Mouse (Mus musculus): Measurements from ENCODE around the gene Celsr1.
A peak's percentile ranks its signal among the peaks of the same experiment; 100 is the strongest.

Celsr1 gene

DNA sequence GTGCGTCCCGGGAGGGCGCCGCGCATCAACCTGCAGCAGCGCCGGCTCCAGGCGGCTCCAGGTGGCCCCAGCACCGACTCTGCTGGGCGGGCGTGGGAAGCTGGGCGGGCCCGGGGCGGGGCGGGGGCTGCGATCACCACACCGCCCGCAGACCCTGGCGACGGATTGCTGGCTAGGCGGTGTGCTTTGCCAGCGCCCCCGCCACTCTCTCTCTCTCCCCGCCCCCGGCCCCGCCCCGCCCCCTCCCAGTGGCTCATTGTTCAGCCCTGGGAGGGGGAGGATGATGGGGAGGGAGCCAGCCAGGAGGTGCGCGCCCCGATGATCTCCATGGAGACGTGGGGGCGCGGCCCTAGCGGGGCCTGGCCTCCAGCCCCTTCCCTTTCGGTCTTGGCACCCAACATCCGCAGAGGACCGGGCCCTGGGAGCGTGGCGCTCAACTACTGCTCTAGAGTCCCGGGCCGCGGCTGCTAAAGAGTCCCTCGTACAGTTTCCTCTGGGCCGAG is 495 bp upstream of the Celsr1 start:
- DNase-seq, result peak; percentile 57 to 75

DNA sequence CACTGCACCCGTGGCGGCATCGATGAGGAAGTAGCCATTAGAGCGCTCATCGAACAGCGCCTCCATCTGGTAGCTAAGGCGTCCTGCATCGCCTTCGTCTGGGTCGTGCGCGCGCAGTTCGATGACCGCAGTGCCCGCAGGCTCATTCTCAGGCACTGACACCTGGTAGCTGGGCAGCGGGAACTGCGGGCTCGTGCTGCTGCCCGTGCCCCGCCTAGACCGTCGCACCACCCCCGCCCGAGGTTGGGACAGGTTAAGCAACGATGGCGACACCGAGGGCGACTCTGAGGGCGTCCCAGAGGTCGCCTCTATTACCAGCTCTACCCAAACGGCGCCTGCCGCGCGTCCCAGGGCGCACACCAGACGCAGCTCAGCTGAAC is 776 bp downstream of the Celsr1 start:
- DNase-seq, result peak; percentile 78 to 85

DNA sequence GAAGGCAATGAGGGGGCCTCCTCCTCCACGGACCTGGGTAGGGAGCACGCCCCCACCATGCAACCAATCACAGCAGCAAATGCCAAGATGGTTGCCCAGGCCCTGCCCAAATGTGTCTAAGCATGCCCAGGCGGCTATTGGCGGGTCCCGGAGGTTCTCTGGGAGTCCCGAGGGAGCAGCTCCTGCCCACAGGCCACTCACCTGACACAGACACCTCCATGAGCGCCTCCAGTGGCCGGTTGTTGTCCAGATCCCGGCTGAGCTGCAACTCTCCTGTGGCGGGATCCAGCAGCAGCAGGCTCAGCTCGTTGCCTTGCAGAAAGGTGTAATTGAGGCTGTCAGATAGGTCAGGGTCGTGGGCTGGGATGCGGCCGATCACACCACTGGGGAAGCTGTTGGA is 3.6 kb downstream of the Celsr1 start:
- DNase-seq, result no peak

DNA sequence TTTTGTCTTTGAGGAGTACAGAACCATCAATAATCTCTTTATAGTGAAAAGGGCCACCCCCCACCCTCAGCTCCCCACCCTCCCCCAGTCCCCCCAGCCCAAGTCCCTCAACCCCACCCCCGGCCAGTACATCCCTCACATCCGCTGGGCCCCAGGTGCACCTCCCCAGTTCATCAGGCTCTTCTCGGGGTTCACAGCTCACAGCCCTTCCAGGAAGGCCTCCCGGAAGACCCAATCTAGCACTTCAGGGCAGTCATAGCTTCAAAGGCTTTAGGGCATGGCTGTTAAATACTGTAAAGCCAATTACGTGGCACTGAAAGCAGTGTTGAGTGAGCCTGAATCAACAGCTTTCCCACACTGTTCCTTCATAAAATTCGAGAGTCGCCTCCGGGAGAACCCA is 5.7 kb downstream of the Celsr1 start:
- no peak for DNase-seq

DNA sequence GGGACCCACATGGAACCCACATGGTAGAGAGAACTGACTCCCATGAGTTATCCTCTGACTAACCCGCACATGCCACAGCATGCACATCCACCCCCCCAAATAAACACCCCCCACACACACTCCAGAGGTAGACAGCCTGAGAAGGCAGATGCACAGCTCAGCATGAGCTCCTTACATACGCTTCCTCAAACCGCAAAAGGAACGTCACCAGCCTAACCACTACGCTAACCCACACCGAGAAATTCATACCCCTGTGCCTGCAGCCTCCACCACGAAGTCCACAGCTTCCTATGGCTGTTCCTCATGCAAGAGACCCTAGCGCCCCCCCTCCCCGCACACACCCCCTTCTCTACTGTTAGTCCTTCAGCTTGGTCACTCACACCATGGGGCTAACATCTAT is 11.6 kb downstream of the Celsr1 start:
- DNase-seq, result no peak

DNA sequence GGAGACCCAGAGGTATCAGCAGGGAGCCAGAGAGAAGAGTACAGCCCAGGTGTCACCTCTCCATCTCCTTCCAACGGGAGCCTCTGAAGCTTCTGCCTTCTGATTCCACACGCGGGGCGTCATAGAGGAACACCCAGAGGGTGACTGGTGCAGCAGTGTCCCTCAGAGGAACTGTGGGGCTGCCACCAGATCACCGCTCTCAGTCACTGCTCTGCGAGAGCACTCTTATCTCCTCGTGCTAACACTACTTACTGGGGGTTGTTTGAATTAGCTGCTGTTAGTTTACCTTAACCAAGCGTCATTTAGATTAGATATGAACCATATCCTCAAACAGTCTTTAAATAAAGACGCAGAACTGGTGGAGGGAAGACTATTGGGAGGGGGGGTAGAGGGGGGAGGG is 12.3 kb downstream of the Celsr1 start:
- DNase-seq, result no peak

DNA sequence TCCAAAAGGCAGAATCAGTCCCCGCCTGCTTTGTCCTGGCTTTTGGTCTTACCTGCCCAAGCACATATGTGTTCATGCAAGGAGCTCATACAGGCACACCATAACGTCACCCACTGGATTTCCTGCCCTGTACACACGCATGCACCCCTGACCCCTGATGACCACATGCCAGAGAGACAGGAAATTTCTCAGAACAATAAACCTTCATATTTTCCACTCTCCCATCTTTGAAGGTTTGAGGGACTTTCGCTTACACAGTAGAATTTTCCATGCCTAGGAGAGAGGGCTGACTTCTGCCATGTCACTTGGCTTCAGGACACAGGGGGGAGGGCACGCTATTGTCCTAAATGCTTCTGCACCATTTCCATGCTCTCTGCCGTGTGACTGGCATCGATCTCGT is 13.6 kb downstream of the Celsr1 start:
- DNase-seq, result no peak

DNA sequence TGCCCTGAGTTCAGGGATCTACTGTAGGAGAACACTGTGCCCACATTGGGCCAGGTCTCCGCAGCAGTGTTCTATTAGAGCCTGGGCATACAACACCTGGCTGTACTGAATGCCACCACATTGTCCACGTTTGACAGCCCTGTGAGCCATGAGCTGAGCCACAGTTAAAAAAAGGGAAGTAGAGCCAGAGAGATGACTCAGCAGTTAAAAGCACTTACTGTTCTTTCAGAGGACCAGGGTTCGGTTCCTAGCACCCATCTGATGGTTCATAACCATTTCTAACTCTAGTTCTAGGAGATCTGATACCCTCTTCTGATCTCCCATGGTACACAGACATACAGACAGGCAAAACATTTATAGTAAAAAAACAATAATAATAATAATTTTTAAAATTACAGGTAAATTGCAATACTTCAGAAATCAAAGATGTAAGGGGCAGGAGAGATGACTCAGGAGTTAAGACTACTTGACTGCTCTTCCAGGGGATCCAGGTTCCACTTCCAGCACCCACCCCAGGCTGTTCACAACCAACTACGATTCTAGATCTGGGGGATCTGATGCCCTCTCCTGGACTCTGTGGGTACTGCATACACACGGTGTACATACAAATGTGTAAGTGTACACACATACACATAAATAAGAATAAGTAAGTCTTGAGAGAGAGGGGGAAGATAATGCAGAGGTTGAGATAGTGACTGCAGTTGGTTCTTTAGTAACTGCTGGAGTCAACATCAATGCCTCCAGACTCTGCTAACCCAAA is 14.6 kb downstream of the Celsr1 start:
- DNase-seq, result no peak

DNA sequence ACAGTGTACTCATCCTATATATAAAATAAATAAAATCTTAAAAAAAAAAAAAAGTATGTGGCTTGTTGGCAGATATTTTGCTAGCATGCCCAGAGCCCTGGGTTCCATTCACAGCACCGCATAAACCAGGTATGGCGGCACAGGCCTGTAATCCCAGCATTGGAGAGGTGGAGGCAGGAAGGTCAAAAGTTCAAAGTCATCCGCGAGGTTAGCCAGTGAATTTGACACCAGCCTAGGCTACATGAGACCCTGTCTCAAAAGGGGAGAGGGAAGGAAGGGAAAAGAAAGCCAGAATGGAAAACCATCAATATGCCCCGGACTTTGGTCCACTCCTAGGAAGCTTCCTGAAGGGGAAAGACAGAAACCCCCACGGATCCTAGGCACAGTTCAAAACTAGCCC is 16.2 kb downstream of the Celsr1 start:
- DNase-seq, result no peak

DNA sequence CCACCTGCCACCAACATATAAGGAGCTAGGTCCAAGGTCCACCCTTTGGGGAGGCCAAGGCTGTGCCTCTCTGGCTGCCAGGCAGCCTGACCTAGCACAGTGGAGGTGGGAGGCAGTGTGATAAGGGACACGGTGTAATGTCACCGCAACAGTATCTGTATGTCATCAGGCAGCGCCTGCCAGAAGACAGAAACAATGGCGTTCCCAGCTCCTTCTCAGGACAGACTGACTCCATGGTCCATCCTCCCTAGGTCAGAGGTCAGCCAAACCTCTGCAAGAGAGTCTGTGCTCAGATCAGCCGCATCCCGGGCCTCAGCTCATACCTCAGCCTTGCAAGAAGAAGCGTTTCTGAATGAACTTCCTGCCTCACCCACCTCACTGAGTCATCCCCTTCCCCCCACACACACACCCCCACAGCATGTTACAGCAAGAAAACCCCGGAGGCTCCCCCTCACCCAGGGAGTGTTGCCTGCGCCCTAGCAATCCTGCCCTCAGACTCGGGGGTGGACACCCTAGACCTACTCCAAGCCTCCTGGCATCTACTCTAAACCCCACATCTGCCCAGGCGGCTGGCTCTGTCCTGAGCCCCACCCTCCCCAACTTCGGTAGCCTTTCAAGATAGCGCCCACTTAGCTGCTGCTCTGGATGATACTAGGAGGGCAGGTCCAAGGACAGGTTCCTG is 17.6 kb downstream of the Celsr1 start:
- DNase-seq, result no peak

DNA sequence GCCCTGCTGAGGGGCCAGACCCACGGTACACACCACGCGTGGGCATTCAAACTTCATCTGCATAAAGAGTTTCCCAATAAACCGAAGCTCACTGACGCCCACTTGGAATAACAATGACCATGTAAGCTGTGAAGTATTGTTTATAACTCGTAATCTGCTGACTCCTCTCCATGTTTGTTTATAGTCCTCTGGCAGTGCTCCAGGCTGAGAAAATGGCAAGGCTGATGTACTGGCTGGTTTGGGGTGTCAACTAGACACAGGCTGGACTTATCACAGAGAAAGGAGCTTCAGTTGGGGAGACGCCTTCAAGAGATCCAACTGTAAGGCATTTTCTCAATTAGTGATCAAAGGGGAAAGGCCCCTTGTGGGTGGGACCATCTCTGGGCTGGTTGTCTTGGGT is 18.6 kb downstream of the Celsr1 start:
- DNase-seq, result no peak

DNA sequence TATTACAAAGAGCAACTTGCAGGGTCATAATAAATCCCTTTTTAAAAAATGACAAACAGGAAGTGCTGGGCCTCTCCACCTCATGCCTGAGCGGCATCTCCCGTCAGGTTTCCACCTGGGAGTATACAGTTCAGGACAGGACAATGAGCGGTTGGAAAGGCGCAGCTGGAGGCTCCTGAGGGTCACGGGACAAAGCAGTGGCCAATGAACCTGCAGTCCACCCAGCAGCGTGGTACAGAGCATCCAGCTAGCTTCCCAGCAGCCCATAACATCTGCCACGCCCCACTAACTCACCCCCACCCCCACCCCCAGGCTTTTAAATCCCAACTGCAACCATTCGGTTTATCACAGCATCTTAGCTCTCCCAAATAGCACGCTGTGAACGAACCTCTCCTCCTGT is 19.9 kb downstream of the Celsr1 start:
- no peak for DNase-seq

DNA sequence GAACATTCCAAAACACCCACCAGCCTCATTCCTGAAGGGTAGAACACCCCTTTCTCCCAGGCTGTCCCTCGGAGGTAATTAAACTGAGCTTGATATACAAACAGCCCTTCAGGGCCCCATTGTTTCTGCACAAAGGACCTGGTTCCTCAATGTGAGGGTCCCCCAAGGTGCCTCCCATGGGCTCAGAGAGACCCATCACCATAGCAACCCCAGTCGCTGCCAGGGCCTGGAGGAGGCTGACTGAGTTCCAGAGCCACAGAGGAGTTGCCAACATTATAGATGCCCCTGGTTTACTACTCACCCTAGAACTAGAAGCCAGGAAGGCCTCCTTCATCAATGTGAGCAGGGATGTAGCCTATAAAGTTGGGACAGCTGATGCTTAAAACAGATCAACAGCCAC is 20.4 kb downstream of the Celsr1 start:
- peak; percentile 40 to 55 for DNase-seq

DNA sequence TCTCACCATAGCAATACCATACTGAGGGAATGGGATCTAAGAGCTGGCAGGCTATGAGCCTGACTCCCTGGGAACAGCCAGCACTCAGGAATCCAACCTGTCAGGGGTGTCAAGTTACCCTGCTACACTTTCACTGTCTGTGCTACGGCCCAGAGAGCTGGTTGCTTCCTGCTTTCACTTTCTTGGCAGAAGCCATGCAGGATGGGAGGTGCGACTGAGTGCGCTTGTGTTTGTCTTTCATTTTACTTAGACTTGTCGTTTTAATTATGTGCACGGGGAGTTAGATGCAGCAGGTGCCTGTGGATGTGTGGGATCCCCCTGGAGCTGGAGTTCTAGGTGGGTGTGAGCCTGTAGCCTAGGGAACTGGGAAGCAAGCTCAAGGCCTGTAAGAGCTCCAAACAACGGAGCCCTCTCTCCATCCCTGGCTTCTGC is 25.9 kb downstream of the Celsr1 start:
- DNase-seq, result no peak

DNA sequence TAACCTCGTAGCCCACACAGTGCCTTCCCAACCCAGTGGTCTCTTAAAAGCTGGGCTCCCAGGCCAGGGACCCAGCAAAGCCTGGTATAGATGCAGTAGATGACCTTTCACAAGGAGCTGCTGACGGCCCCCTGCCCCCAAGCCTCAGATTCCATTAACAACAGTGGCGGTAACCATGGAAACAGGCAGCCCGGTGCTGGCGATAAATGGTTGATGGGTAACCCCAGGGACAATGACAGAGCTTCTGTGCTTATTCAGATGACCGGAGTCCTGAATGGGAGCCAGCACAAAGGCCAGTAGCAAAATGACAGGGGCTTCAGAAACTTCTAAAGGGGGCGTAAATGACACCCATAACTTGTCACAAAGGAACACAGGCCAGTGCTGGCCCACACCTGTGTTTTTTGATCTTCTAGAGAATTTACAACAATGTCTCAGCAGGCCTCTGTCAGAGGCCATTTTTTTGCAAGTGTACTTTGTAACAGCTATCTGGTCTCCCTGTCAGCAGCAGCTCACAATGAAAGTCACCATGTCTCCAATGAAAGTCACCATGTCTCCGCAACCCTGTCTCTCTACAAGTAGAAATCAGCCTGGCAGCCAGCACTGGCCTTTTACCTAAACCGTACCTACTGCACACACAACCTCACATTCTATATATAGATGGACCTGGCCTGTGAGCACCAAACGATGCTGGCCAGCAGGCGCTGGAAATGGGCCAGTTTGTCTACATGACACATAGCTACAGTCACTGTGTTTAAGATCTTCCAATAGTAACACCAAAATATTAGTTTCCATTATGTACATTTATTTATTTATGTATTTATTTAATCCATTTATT is 27.7 kb downstream of the Celsr1 start:
- DNase-seq, result peak; percentile 87

DNA sequence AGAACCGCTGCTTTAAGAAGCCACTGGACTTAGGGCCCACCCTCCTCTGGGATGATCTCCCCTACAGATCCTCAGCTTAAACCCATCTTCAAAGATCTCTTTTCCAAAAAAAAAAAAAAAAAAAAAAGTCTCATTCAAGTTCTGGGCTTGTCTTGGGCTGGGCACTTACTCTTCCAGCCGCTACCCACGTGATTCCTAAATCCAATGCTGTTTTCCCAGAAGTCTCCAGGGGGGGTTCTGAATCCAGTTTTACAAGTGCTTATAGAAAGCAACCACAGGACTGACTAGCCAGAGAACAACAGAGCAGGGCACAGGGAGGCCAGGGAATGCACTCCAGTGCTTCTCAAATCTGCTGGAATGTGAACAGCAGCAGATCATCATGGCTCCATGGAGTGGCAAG is 29.5 kb downstream of the Celsr1 start:
- DNase-seq, result no peak

DNA sequence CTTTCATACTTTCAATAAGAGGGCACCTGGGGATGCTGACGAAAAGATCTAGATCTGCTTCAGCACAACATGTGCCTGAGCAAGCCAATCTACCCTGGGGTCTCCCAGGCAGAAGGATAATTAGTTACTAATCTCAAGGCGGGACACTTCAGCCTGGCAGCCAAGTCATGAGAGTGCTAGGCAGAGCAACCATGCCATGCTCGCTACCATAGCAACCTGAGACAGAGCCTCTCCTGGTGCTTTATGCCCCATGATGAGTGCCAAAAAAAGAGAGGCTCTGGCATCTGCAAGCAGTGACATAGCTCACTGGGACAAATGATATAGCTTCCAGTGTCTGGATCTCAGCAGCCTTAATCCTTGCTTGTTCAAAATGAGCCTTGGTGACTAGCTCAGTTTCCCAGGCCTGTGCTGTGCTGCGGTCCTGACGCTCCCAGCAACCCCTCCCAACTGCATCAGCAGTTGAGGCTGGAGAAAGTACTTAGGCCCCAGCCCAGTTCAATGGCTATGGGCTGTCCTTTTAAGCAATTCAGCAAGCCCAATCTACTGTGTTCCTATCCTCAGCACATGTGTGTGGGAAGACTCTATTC is 32.8 kb downstream of the Celsr1 start:
- DNase-seq, result peak; percentile 73 to 86

DNA sequence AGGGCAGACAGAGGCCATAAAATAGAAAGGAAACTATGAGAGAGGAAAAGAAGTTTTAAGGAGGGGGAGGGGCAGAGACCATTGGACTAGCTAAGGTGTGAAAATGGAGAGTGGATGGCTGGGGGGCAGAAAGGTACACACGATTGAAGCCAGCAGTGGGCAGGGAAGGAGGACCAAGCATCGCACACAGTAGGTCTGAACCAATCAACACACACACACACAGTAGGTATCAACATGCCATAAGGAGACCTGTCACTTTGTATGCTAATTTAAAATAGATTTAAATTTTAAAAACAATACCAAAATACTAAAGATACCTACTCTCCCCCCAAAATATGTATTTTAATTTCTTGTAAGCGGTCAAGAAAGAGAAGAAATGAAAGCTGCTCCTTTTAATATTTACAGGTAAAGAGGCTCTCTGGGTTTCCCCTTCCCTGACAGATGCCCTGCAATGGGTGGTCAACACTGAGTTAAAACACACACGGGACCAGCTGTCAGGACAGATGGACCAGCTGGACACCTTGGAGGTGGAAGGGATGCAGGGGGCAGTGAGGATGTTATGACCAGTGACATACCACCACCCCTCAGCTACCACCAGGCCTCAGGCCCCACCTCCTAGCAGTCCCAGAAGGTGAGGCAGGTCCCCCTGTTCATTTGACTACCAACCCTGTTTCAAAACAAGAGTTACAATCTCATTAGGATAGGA is 34.9 kb downstream of the Celsr1 start:
- DNase-seq, result peak; percentile 65

DNA sequence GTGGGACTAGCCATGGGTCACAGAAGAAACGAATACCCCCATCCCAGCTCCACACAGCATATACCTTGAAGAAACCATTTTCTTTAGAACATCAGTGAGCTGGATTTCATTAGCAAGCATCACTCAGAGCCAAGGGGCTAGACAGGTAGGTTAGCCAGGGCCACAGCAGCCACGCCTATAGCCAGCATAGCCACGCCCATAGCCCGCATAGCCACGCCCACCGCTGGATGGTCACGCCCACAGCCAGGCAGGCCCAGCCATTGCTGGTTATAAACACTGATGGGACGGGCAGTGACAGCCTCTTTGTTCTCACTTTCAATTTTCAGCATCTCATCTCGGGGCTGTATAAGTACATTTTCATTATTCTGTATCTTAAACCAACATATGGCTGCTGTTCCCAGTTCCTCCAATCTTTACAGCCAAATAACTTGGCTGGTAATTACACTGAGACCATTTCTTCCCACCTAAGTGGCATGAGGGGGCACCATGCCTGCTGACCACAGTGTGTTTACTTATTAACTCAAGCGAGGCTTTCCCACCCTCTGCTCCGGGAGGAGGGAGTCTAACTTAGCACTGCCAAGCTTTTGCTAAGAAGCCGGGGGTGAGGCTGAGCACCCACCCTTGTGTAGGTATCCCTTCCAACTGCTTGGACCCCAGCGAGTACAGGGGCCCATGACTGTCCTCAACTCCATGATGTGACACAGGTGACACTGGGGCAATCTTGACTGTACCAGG is 37.4 kb downstream of the Celsr1 start:
- peak in 1 of 2 experiments; percentile 45 for DNase-seq

DNA sequence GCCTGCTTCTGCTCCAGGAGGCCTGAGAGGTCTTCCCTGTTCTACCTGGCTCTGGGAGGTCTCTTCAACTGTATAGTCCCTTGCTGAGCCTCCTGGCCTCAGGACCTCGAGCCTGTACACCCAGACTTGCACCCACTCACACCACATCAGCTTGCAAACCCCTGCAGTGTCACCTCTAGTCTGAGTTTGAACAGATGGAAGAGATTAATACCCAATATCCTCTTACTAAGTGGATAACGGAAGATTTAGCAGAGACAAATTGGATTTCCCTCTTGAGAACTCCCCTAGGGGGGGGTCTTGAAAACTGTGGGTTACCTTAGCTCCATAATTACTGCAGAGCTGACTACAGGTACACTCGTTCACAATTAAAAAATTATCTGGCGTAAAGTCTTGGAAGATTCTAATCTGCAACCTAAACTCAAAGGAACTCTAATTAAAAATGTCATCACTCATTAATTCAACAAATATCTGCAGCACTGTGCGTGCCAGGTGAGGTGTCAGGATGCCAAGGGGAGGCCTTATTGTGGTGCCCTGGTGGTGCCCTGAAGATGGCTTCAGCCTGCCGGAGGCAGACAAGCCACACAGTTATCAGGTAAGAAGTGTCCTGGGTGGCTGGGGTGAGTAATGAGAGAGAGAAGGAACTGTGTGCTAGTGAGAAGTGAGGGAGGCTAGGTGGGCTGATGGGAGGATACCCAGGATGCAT is 38.5 kb downstream of the Celsr1 start:
- DNase-seq, result peak; percentile 55 to 65
